Mouse (Mus musculus): ENCODE data around the gene Ino80e. TPM values are rescaled to one million over a fixed set of nuclear protein-coding genes. Genes with fewer than 3 reads are reported as not detected.

Ino80e gene
- polyA plus RNA-seq, 1 experiment from 2014 or later = 68.7 TPM

GRCm38 (mm10) chr7:126809723-126810369, 52.3 kb downstream of the Ino80e start:
- ATAC-seq (replicated peaks; ENCODE audit: low FRiP score, low read depth) (no peak), DNase-seq (ENCODE audit: low spot score) (no peak)
- 48% methylated on average over 5 of the region's 5 CpGs for WGBS
- Histone ChIP-seq H3K27me3 (ENCODE audit: insufficient read depth, low read length) (no peaks in the 10 kb centered on the region), H3K4me1 (replicated peaks; ENCODE audit: insufficient read depth, low read length) (peaks cover 8% of the 10 kb centered on the region), H3K9me3 (replicated peaks; ENCODE audit: low read length) (no peaks in the 10 kb centered on the region), H3K9ac (ENCODE audit: low read depth, low read length) (no peak overlapping the region), H3K27ac (no peak overlapping the region), H3K4me2 (ENCODE audit: low read length) (peak overlapping the region; percentile 70; the same call in 1 of the 2 replicates), H3K36me3 (ENCODE audit: insufficient read depth, low read length) (no peaks in the 10 kb centered on the region), H3K4me3 (replicated peaks; ENCODE audit: low read depth, low read length) (no peak overlapping the region)
- no peak for TF ChIP-seq CTCF (IDR thresholded peaks at IDR 0.05; ENCODE audit: low read depth)

GRCm38 (mm10) chr7:126808703-126809455, 53.3 kb downstream of the Ino80e start:
- H3K27me3 ChIP-seq (ENCODE audit: insufficient read depth, low read length) = no peaks in the 10 kb centered on the region
- under 1% methylated on average over 43 of the region's 43 CpGs for WGBS
- H3K4me2 ChIP-seq (ENCODE audit: low read length) = peak overlapping the region; percentile 70
- TF ChIP-seq CTCF (IDR thresholded peaks at IDR 0.05; ENCODE audit: low read depth) = peak; percentile 13; the same call in 1 of the 2 replicates
- no peaks in the 10 kb centered on the region for H3K36me3 ChIP-seq (ENCODE audit: insufficient read depth, low read length)
- peaks cover 8% of the 10 kb centered on the region for H3K4me1 ChIP-seq (replicated peaks; ENCODE audit: insufficient read depth, low read length)
- peak overlapping the region; percentile 58 for H3K4me3 ChIP-seq (replicated peaks; ENCODE audit: low read depth, low read length)
- DNase-seq (ENCODE audit: low spot score) (peak; percentile 97), ATAC-seq (replicated peaks; ENCODE audit: low FRiP score, low read depth) (peak; percentile 90)
- H3K27ac ChIP-seq = peak overlapping the region; percentile 14; the same call in 1 of the 2 replicates
- peak overlapping the region; percentile 46 for H3K9ac ChIP-seq (ENCODE audit: low read depth, low read length)
- H3K9me3 ChIP-seq (replicated peaks; ENCODE audit: low read length) = no peaks in the 10 kb centered on the region

DNA sequence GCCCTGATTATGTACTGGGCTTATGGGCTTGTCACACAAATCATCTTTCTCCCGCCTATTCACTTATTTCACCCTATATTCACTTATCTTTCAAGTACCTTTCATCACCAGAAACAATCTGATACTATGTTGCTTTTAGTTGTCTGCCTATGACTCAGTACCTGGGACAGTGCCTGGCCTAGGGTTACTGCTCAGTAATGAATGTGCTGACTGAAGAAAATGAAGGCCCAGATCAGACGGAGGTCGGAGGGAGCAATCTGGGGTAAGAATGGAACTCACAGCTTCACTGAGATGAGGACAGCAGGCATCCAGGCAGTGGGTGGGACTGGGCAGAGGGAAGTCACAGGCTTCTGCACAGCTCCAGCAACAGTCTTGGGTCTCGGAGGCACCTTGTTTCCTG, 54.8 kb downstream of the Ino80e start:
- no peak for TF ChIP-seq CTCF (IDR thresholded peaks at IDR 0.05; ENCODE audit: low read depth)
- Histone ChIP-seq H3K27ac (no peak overlapping the region), H3K9ac (ENCODE audit: low read depth, low read length) (no peak overlapping the region), H3K36me3 (ENCODE audit: insufficient read depth, low read length) (no peaks in the 10 kb centered on the region), H3K27me3 (ENCODE audit: insufficient read depth, low read length) (no peaks in the 10 kb centered on the region), H3K4me2 (ENCODE audit: low read length) (peak overlapping the region; percentile 70; the same call in 1 of the 2 replicates), H3K4me3 (replicated peaks; ENCODE audit: low read depth, low read length) (no peak overlapping the region), H3K4me1 (replicated peaks; ENCODE audit: insufficient read depth, low read length) (peaks cover 8% of the 10 kb centered on the region), H3K9me3 (replicated peaks; ENCODE audit: low read length) (no peaks in the 10 kb centered on the region)
- ATAC-seq (replicated peaks; ENCODE audit: low FRiP score, low read depth) = no peak
- WGBS = 52% methylated on average over 4 of the region's 4 CpGs
- DNase-seq (ENCODE audit: low spot score) = no peak

DNA sequence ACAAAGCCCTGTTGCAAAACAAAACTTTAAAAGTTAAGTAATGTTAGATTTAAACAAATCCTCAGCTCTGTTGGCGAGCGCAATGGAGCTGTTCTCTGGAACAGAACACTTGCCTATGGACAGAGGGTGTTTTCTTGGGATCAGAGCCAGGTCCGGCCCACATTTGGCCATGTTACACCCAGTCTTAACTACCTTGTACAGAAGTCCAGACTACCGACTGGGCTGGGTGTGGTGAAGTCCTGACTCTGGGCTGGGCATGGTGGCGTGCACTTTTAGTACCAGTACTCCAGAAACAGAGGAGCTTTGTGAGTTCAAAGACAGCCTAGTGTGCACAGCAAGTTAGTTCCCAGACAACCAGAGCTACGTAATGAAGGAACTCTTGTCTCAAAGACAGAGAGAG, 55.2 kb downstream of the Ino80e start:
- Histone ChIP-seq H3K27me3 (ENCODE audit: insufficient read depth, low read length) (no peaks in the 10 kb centered on the region), H3K4me3 (replicated peaks; ENCODE audit: low read depth, low read length) (no peak overlapping the region), H3K9ac (ENCODE audit: low read depth, low read length) (no peak overlapping the region), H3K4me1 (replicated peaks; ENCODE audit: insufficient read depth, low read length) (peaks cover 8% of the 10 kb centered on the region), H3K36me3 (ENCODE audit: insufficient read depth, low read length) (no peaks in the 10 kb centered on the region), H3K27ac (no peak overlapping the region), H3K4me2 (ENCODE audit: low read length) (no peak overlapping the region), H3K9me3 (replicated peaks; ENCODE audit: low read length) (no peaks in the 10 kb centered on the region)
- 61% methylated on average over 6 of the region's 6 CpGs for WGBS
- ATAC-seq (replicated peaks; ENCODE audit: low FRiP score, low read depth) = no peak
- no peak for DNase-seq (ENCODE audit: low spot score)
- no peak for TF ChIP-seq CTCF (IDR thresholded peaks at IDR 0.05; ENCODE audit: low read depth)

DNA sequence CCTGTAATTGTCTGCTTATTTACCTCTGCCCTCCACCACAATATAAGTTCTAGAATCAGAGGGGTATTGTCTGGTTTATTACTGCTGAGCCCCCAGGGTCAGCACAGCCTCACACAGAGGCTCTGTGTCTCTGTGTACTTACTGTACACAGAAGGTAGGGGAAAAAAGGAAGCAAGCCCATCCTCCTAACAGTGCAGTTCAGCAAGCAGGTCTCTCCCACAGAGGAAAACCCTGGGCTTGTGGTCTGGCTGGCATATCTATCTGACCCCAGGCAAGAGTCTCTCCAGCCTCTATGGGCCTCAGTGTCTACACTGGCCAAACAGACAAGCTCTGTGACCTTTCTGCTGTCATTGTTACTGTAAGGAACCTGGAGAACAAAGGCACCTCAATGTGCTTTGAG, 58.4 kb downstream of the Ino80e start:
- no peak overlapping the region for H3K9ac ChIP-seq (ENCODE audit: low read depth, low read length)
- H3K4me2 ChIP-seq (ENCODE audit: low read length) = no peak overlapping the region
- no peak overlapping the region for H3K4me3 ChIP-seq (replicated peaks; ENCODE audit: low read depth, low read length)
- DNase-seq (ENCODE audit: low spot score) (no peak), ATAC-seq (replicated peaks; ENCODE audit: low FRiP score, low read depth) (no peak)
- H3K4me1 ChIP-seq (replicated peaks; ENCODE audit: insufficient read depth, low read length) = peaks cover 8% of the 10 kb centered on the region
- H3K27ac ChIP-seq = no peak overlapping the region
- H3K36me3 ChIP-seq (ENCODE audit: insufficient read depth, low read length) = no peaks in the 10 kb centered on the region
- TF ChIP-seq CTCF (IDR thresholded peaks at IDR 0.05; ENCODE audit: low read depth) = no peak
- no peaks in the 10 kb centered on the region for H3K9me3 ChIP-seq (replicated peaks; ENCODE audit: low read length)
- no peaks in the 10 kb centered on the region for H3K27me3 ChIP-seq (ENCODE audit: insufficient read depth, low read length)

- Histone ChIP-seq H3K4me3 (replicated peaks; ENCODE audit: low read depth, low read length) (no peak overlapping the region), H3K4me2 (ENCODE audit: low read length) (no peak overlapping the region), H3K9me3 (replicated peaks; ENCODE audit: low read length) (no peaks in the 10 kb centered on the region), H3K9ac (ENCODE audit: low read depth, low read length) (no peak overlapping the region), H3K4me1 (replicated peaks; ENCODE audit: insufficient read depth, low read length) (peaks cover 4% of the 10 kb centered on the region), H3K36me3 (ENCODE audit: insufficient read depth, low read length) (no peaks in the 10 kb centered on the region), H3K27me3 (ENCODE audit: insufficient read depth, low read length) (no peaks in the 10 kb centered on the region), H3K27ac (no peak overlapping the region)
- ATAC-seq (replicated peaks; ENCODE audit: low FRiP score, low read depth) (no peak), DNase-seq (ENCODE audit: low spot score) (no peak)
- WGBS = 82% methylated on average over 6 of the region's 6 CpGs
- no peak for TF ChIP-seq CTCF (IDR thresholded peaks at IDR 0.05; ENCODE audit: low read depth)
Observed at GRCm38 (mm10) chr7:126803181-126803580, 59.0 kb downstream of the Ino80e start.
